Mouse (Mus musculus) heart, postnatal 0 days (tissue): ENCODE data around the gene Creb3l4.

Experiments
- CTCF ChIP-seq: IDR thresholded peaks from 2 replicates; pipeline ENCODE4 v1.5.1; 2016; ENCODE audit warnings: antibody characterized with exemption, control low read depth, low read depth
- EP300 ChIP-seq: IDR thresholded peaks from 2 replicates; pipeline ENCODE4 v1.6.1; 2016; ENCODE audit warnings: antibody characterized with exemption, low read depth

- TF ChIP-seq EP300 = no peak
- no peak for TF ChIP-seq CTCF
Measured at GRCm38 (mm10) chr3:90194759-90195158, 48.6 kb downstream of the Creb3l4 start.
